Mouse (Mus musculus) T-cell, adult 2 months (primary cell): ENCODE measurements around the gene Efna5.

ENCODE experiments used
- DNase-seq: peaks from one replicate; pipeline ENCODE4 v3.0.0; 2022; ENCODE audit warnings: low spot score

The Efna5 gene

DNA sequence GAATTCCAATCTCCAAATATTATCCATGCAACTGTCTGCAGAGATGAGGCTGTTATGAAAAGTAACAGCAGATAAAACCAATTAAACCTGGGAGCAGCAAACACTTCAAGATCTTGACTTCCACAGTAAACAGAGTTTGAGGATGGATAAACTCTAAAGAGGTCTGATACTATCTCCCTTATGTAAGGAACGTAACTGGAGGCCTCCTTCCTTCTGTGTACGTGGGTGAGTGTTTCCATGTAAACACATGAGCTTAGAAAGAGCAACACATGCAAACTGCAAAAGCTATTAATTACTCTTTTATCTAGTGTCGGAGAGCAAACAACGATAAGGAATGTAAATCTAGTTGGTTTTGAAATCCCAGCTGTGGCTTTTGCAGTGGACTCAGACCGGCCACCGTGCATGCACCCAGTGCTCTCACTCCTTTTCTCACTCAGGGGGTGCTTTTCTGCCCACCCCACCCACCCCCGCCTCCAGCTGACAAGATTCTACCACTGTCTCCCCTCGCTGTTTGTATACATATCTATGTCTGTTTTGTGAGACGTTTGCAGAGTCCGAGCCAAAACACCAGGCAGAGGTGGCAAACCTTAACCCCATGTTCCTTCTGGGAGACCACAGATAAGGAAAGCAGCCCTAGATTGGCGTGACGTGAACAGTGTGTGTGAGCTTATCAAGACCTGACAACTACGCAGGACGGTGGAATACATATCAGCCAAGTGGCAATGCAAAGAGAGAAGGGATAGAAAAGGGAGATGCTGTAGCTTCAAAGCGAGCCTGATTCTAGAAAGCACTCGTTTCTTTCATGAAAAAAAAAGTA lies 132.1 kb downstream of the Efna5 start:
- no peak for DNase-seq

DNA sequence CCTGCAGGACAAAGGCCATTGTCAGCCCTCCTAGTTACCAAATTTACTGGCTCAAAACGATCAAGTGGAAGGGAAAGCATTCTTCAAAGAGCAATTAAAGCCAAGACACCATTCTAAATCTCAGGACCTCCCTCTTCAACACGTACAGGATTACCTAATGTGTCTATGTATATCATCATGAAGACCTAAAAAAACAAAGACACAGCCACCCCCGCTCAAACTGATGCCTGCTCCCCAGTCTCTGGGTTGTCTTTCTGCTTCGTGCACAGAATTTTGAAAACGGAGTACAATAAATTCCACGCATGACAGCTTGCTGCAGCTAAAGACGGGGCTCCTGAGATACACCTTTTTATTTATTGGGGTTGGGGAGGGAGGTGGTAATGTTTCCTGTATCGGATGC lies 133.7 kb downstream of the Efna5 start:
- DNase-seq, result no peak

- DNase-seq, result no peak
These were observed 134.3 kb downstream of the Efna5 start for GRCm38 (mm10) chr17:62746827-62747226.

- DNase-seq, result no peak
These were observed 135.8 kb downstream of the Efna5 start for GRCm38 (mm10) chr17:62745286-62745685.

DNA sequence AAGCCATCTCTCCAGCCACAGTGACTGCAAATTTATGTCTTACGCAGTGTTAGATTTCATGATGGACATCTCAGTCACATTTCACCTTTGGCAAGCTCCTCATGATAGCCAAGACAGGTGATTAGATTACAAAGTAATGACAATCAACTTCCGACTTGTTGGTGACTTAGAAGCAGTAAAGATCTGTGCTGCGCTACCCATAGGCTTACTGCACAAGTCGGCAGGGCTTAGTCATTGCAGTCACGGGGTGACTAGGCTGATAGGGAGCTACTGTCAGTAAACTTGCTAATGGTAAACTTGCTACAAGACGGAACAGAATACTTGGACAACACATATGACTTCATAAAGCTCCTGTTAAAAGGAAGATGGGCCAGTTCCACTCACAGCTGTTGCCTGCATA lies 136.9 kb downstream of the Efna5 start:
- no peak for DNase-seq

GRCm38 (mm10) chr17:62741702-62742101 lies 139.4 kb downstream of the Efna5 start:
- DNase-seq, result no peak

GRCm38 (mm10) chr17:62741020-62741419 lies 140.1 kb downstream of the Efna5 start:
- no peak for DNase-seq

GRCm38 (mm10) chr17:62739993-62740392 lies 141.1 kb downstream of the Efna5 start:
- DNase-seq, result no peak

- DNase-seq, result no peak
These were observed 143.7 kb downstream of the Efna5 start for GRCm38 (mm10) chr17:62737404-62737803.

- DNase-seq, result no peak
These were observed 145.2 kb downstream of the Efna5 start for GRCm38 (mm10) chr17:62735943-62736342.

GRCm38 (mm10) chr17:62734901-62735300 lies 146.2 kb downstream of the Efna5 start:
- DNase-seq, result no peak

GRCm38 (mm10) chr17:62734067-62734466 lies 147.1 kb downstream of the Efna5 start:
- DNase-seq, result no peak

DNA sequence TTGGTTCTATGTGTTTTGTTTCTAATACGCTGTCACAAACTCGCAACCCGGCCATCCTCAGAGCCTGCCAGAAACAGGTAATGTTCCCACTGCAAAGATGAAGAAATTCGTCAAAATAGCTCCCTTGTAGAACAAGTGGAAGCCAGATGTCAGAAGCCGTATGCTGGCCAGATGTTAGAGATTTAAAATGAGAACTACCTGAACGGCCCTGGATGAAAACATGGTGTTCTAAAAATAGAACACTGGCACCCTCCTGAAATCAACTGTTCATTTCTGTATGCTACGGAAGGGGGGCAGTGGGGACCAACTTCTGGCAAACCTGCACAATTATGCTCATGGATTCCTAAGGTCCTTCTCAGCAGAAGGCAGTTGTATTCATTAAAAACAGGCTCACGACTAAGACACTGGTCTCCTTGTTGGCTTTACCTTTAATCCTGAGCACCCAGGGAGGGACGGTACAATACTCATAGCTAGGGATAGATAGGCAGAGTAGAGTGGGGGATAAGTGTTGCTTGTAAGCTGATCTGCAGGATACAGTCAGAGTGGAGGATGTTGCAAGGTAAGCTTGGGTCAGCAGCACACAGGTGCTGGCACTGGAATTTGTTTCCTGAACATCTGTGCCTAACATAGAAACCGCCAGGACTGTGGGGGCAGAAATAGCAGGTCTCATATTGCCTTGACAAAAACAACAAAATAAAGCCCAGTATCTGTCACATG lies 151.2 kb downstream of the Efna5 start:
- DNase-seq, result no peak

DNA sequence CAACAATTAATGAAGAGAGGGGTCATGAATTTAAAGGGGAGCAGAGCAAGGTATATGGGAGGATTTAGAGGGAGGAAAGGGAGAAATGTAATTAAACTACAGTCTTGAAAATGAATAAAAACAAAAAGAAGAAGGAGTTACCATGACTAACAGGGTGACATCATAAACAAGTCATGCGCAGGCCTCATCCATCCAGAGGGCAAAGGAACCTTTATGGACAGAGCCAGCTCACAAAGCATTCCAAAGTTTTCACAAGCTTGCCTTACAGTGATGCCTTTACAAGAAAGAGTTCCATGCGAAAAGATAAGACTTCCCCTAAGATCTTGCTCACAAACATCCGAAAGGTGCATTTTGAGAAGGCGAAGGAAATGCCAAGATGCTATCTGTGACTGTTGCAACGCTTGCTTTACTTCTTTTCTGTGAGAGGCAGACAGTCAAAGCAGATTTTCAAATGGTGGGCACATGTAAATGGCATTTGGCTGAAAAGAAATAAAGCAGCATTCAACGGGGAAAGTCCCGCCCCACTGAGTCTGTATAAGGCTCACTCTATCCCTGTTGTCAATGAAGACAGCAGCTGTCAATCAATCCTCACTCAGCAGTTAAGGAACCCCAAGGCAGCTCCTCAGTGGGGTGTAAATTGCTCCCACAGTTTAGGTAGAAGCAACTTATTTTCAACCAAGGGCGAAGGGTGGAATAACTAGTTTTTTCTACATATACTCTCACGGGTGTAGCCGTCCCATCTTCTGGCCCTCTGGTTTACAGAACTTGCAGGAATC lies 152.8 kb downstream of the Efna5 start:
- no peak for DNase-seq

GRCm38 (mm10) chr17:62726102-62726501 lies 155.0 kb downstream of the Efna5 start:
- no peak for DNase-seq

GRCm38 (mm10) chr17:62722962-62723361 lies 158.2 kb downstream of the Efna5 start:
- DNase-seq, result no peak

DNA sequence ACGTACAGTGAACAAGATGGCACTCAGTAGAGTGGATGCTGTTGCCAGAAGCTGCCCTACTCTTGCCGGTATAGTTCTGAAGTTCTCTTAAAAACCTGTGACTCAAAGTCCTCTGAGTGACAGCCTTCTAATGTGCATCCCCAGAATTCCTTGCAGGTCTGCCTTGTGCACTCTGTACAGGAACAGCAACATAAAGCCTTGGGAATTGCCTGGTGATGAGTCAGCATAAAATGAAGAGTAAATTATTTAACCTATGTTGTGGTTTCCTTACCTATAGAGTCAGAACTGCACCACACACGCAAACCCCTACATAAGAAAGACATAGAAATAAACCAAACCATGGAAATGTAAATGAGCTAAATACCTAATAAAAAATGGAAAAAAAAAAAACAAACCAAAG lies 159.5 kb downstream of the Efna5 start:
- DNase-seq, result no peak

- no peak for DNase-seq
These were observed 160.2 kb downstream of the Efna5 start for GRCm38 (mm10) chr17:62720740-62721450.

DNA sequence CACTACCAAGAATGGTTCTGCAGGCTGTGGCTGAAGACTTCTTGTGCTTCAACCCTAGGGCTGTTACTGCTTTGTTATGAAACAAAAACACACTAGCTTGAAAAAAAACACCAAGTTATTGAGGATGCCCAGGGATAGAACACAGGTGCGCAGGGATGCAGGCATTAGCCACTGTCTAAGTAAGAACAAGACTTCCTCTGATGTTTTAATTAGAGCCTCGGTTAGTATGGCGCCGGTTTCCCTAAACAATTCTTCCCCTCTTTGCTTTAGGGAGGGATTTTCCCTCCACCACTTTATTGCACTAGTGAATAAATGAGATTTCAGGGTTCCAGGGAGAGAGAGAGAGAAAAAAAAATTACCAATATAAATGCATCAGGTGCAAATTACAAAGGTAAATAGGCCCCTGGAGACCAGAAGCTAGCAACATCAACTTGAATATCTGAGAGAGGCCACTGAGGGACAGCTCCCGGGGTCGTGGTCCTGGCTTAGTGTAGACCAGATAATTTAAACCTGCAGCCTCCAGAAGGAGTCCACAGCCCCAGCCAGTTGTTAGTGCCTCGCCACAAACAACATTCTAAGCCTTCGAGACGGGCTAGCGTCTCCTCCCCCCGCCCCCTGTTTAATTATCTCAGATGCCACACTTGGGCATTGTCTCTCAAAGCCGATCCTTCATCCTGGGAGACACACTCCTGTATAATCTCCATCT lies 163.5 kb downstream of the Efna5 start:
- no peak for DNase-seq

- no peak for DNase-seq
These were observed 167.7 kb downstream of the Efna5 start for GRCm38 (mm10) chr17:62713455-62713854.

DNA sequence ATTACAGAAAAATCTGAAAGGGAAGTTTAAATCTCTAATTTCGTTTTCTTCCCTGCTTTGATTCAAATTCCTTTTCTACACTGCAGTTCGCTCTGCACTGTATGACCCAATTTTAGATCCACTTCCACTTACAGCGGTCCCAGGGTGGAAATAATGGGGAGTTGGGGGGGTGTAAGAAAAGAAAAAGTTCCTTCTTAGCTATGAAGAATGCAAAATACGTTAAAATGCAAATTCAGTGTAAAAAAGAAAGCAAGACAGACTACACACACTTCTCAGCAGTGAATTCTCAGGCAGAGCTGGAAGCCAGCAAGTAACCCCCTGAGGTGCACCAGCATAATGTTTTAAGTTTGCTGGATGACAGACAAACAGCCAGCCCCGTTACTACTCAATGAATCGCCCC lies 174.7 kb downstream of the Efna5 start:
- DNase-seq, result no peak
